Mouse (Mus musculus) heart, postnatal 4 days (tissue): ENCODE data around the gene Efcab9. TPM values are rescaled to one million over a fixed set of nuclear protein-coding genes. Genes with fewer than 3 reads are reported as not detected.

Experiments used
- DNase-seq: peaks from one replicate; pipeline ENCODE4 v3.0.0; 2021
- total RNA-seq, 2 experiments: library from RNA; stranded (reverse); gene quantifications; 2 replicates each; pipeline ENCODE4 v1.2.3; 2021

Efcab9 gene
- total RNA-seq: under 1 TPM in 1 of 2 experiments, not detected in 1; 0.47 TPM

DNA sequence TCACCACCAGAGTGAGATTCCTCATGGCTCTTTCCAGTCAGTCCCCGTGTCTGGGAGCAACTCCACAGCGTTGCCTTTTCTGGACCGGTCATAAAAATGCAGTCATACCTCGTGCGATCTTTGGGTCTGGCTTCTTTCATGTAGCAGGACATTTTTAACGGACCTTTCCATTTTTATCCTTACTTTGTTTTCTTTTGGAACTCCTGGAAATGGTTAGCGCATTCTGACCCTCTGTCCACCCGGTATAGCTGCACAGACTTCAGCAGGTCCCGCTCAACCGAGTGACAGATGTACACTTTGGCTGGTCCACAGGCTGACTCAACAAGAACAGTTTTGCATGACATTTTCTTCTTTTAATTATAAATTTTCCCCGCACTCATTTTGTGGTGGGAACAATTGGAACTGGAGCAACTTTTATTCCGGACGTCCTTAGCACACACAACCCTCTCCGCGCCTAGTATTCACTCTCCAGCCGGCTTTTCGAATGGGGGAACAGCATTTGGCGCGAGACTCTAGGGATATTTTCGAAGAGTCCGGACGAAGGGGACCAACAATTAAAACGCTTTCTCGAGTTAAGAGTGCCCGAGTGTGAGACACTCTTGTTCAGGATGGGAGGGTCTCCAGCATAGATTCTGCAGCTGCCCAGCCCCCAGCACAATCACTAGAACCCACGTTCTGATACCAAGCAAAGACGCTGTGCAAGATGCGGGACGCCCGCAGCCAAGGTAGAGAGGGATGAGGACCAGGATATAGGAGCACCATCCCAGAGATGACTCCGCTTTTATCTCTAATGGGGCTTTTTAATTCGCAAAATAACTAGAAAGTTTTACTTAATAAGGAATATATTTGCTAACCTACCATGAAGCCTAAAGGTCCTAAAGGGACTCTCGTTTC is at the start of gene Efcab9:
Gene Efcab9, minus strand, starts transcription at position 211 of the 894 bp plus-strand sequence.
- DNase-seq: no peak

DNA sequence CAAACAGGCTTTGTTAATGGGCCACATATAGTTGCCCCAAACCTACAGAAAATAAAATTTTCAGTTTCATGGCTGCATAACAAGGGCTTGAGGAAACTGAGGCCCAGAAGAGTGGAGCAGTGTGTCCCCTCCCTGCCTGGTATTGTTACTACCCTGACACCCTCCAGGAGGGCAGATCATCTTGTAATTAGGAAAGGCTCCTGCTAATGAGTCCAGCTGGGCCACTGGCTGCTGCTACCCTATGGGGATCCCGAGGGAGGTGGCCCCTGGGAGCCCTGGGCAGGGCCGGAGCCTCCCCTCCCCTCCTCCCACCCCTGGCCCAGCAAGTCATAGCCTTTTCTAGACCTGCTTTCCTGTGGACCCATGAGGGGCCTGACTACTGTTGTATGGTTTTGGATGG is 49.1 kb upstream of the Efcab9 start:
- no peak for DNase-seq

DNA sequence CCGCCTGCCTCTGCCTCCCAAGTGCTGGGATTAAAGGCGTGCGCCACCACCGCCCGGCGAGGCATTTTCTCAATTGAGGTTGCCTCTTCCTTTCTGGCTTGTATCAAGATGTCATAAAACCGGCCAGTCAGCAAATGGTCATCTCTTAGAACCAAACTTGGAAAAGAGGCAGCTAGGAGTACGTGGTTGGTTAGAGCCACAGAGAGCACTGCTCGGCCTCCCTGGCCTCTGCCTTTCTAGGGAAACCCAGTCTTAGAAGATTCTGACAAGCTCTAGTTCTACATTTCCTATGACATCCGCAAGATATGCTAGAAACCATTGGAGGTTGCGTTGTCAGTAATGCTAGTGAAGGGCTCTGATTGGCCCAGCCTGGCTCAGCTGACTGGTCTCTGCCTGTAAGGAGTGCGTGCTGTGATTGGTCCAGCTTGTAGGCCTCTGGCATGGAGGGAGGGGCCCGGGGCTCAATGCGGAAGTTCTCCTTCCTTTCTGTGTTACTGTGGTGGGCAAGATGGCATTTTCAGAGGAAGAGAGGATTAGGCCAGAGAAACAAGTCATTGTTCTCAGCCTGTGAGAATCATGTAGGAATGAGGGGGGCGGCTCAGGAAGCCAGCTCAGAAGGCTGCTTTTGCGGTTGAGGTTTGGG is 48.5 kb upstream of the Efcab9 start:
- peak; percentile 58 for DNase-seq

DNA sequence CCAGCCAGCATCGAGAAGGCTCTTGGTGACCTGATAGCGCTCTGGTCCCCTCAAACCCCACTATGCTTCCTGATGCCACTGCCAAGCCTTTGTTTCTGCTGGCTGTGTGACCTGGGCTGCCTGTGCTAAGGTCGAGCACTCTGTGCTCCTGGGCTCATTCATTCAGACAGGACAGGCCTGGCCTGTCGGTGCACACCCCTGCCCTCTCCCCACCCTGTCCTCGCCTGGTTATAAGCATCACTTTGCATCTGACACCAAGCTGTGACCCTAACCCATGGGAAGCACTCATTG is 44.8 kb upstream of the Efcab9 start:
- no peak for DNase-seq

DNA sequence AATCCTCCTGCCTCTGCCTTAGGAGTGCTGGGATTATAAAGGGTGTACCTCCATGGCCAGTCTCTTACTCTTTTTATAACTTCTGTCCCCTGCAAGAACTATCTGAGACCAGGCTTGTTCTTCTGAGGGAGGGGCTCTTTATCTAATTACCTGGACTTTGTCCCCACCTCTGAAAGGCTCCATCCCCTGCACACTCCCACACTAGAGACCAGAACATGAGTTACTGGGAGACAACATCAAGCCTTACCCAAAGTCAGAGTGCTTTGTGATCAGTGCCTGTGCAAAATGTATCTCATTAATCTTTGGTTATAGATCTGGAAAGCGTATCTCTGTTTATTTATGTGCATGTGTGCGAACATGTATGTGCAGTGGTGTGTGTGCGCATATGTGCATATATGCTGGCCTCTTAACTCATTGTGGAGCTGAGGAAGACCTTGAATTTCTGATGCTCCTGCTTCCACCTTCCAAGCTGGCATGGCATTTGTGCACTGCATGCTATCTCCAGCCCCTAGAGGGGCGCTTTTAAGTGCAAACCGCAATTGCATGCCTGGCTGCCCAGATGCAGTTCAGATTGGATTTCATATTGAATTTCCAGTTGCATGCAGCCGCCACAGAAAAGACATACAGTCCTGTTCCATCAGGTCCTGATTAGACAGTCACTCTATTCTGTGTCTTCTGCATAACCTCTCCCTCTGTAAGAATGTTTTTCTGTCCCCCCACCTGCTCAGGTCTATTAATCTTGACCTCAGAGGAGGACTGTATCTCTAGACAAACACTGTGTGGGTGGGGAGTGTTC is 44.3 kb upstream of the Efcab9 start:
- DNase-seq: no peak

DNA sequence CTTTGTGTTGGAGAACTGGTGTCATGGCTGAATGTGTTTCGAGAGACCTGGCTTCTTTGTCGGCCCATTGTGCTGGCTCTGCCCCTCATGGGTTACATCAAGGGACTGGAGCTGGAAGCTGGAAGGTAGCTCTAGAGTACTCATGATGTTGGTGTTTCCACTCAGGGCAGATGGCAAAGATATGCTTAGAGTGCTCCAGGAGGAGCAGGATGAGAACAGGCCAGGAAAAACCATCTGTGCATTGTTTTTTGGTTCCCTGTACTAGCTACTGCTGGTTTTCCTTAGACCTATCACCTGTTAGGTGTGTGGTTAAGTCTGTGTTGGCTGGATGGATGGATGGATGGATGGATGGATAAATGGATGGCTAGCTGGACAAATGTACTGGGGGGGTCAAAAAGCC is 41.8 kb upstream of the Efcab9 start:
- DNase-seq: no peak

DNA sequence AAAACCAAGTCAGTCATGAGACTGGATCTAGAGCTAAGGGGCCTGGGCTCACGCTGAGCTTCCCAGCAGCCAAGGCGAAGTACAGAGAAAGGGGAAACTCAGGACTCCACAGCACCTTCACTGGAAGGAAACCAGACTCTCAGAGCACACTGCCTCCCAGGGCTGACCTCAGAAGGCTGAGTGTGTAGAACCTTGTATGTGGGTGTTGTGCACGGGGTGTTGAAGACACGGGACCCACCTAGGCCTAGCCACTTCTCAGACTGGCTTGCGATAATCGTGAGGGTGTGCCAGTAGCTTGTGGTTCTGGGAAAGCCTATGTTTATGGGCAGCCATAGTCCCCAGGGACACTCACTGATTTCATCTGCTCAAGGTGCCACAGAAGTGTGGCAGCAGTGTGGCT is 39.2 kb upstream of the Efcab9 start:
- DNase-seq: no peak

DNA sequence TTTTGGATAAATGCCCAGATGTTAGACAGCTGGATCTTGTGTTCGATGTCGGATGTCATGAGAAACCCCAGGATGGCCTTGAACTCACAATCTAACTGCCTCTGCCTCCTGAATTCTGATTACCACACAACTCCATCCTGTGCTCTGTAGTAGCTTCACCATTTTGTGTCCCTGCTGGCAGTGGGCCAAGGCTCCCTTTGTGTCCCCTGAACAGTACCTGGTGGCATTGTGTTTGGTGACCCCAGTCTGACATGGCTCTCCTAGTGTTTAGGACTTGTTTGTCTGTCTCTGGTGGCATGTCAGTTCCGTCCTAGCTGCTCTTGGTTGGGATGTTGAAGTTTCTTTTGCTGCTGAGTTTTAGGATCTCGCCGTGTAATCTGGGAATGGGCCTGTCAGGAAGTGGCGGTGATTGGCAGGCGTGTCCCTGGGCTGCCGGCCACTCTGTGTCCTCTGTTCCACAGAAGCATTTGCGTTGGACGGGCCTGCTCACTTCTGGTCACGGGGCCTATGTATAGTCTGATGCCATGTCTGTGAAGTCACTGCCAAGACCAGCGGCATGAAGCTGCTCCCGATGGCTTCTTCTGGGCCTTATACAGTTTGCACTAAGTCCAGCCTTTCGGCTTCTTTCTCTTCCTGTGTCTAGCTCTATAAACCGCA is 36.9 kb upstream of the Efcab9 start:
- DNase-seq: peak; percentile 37

DNA sequence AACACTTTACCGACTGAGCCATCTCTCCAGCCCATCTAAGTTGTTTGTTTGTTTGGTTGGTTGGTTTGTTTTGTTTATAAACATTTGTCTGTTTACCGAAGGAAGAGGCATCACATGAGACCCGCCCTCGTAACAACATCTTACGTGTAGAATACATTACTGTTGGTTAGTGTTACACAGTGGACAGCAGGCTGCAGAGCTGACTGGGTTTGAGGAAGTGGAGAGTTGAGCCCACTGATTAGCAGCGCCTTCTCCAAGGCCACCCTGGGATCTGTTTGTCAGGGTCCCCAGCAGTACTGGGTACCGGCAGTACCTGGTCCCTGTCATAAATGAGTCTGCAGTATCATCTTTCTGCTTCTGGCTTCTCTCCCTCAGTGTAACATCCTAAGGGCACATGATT is 36.2 kb upstream of the Efcab9 start:
- DNase-seq: no peak

DNA sequence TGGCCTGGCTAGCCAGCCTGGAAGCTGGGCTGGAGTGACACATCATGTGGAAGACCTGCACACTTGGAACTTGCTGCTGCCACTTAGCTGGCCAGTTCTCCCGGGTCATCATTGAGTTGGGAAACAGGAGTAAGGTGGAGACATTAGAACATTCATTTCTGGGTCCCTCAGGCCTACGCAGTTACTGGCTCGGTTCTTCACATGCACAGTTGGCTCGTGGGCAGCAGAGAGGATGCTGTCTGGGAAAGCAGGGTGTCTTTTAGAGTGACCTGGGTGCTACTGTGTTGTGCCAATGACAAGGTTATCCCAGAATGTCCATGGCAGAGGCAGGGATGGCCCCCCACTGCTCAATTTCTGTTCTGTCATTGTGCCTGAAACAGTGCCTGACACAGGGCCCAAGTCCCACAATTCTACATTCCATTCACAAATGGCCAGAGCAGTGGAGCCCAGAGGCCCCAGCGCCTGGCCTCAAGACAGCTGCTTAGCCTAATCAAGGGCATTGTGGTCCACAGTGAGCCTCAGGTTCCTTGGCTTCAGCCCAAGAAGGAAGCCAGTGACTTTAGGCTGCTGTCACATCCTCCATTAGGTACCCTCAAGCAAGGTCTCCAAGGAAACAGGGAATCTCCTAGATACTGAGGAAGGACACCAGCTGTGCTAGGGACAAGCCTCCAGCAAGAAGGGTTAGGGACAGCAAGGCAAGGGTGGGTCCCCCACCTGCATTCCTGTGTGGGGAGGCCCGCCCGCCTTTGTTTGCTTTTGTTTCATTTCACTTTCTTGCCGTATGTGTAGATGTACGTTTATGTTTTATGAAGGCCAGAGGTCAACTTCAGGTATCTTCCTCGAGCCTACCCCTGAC is 35.3 kb upstream of the Efcab9 start:
- DNase-seq: no peak

DNA sequence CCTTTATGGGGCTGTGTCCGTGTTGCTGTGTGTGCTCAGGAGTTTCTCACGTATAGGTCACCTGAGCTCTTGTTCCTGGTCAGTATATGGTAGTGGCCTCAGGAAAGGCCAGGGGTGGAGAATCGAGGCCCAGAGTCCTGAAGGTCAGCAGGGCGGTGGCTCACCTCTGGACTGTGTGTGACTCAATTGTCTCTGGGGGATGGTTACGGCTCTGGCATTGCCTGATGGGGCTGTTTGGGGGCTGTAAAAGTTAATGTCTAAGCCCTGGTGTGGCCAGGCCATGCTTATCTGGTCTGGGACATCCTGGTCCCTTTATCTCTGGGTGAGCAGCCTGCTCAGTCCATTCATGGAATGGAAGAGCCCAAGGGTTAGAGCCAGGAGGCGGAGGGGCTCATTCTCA is 34.3 kb upstream of the Efcab9 start:
- no peak for DNase-seq

DNA sequence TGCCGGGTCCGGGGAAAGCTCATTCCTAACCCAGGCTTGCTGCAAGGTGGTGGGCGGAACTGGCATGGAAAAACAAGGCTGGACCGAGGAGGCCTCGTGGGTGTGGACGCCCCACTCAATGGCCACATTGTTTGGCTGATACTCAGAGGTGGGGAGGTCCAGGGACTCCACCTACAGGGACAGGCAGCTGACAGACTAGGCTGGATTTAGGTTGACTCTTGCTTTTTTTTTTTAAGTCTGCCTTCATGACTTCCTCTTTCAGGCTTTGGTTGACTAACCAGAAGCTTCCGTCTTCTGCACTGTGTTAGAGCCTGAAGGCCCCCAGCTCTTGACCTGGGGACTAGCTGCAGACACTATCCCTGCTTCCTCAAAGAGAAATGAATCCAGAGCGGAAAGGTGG is 33.2 kb upstream of the Efcab9 start:
- peak; percentile 43 for DNase-seq

DNA sequence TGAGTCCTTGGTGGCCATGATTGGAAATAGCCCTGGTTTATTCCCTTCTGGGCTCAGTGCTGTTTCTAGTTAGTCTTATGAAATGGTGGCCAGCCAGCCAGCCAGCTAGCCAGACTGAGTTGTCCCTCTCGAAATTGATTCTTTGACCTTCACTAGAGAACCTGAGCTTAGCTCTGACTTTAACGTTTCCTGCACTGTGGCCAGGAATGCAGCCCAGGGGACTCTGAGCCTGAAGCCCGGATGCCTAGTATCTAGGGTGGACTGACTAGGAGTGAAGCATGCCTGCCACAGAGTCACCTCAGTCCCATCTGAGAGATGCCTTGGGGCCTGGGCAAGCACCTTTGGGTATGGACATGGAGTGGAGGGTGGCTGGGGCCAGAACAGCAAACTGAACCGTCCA is 32.7 kb upstream of the Efcab9 start:
- no peak for DNase-seq

DNA sequence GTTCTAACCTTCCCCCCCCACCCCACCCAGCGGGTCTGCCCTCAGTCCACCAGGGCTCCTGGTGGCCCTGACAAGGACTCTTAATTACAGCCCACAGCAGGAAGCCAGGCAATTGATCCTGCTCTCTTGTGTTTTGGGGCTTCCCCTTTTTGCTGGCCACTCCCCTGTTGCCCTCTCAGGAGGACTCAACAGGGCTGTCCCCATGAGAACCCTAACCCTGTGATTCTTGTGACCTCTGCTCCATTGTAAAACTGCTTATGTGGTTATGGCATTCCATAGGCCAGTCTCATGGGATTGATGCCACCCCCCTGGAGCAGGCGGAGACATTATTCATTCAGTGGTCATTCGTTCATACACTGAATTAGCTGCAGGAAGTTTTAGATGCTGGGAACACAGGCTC is 31.8 kb upstream of the Efcab9 start:
- DNase-seq: no peak

DNA sequence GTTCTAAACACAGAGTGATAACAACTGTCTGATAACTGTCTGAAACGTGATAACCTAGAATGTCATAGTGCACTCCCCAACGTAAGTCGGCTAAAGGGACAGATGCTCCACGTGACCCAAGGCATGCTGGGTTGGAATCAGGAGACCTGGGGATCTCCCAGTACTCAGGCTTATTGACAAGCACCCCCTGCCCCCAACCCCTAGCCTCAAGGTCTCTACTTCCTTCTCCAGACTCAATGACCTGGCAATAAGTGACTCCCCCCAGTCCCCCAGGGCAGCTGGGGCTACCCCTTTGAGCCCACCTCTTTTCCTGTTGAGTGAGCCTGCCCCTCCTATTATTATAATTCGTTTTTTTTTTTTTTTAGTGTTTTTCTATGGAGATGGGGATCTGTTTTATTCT is 30.8 kb upstream of the Efcab9 start:
- no peak for DNase-seq

DNA sequence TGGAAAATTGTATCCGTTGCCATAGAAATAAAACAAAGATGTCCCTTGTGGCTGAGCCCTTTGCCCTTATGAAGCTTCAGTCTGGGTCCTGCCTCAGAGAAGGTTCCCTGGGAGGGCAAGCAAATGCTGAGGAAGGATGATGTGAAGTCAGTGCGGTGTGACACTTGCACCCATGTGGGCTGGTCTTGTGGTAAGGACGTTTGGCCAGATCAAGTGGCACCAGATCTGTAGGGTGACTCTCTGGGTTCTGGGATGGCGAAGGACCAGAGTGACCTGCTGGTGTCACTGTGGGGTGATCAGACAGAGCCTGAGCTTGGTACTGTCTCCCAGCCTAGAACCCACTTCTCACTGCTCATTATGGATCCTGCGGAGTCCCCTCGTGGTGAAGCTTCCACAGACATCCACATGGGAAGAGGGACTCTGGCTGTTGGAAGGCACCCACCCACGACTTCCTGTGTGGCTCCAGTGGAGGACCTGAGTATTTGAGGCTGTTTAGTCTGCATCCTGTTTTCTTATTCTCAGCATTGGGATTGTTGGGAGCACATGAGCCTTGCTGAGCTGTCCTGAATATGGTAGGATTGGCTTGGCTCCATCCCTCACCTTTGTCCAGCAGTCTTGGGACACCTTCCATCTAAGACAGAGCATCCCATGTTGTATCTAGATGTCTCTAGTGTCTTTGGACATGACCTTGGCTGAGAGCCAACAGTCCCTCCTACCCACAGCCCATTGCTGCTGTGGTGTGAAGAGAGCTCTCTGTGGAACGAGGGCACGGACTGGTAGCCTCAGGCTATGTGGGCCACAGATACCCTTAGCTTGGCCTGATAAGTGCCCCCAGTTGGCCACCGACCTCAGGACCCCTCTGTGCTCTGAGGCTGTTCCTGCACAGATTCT is 29.8 kb upstream of the Efcab9 start:
- DNase-seq: no peak

DNA sequence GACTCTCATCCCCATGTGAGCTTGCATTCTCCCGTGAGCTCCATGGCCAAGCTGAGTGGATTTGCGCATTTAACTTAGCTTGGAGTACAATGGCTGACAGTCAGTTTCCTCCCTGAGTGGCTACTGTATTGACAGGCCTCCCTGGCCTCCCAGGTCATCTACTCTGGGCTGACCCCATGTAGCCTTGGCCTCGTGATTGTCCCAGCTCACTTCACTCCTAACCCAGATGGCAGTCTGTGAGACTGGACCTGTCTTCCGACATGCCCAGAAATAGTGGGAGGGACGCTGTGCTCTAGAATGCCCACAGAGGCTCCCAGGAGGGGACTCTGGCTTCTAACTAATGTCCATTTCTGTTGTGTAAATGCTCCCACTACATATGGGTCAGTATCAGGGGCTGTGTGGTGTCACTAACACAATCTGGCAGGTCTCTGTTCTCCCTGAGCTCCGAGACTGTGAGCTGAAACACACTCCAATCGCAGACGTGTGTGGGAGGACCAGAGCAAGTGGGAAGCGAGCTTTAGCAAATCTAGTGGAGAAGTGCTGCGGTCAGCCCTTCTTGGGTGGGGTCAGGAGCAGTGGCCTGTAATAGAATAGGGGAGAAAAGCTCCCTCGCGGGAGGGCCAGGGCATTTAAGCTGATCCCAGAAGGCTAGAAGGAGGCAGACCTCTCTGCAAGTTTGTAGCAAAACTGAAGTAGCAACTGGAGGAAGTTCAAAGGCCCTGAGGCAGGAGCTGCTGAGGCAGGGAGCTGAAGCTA is 28.3 kb upstream of the Efcab9 start:
- no peak for DNase-seq

DNA sequence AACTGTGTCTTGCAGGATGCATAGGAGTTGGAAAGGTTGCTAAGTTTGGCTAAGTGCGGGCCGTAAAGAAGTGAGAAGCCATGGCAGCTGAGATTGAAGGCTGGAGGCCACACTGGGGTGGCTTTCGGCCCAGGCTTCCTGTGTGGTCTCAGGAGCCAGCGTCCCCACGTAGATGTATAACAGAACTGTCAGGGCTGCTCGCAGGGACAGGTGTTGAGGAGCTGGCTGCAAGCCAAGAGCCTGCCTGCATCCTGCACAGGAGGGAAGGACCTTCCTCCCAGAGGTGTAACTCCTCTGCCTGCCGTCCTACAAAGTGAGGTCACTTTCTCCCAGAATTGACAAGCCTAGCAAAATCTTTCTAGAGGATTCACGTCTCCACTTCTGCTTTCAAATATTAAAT is 26.8 kb upstream of the Efcab9 start:
- DNase-seq: peak; percentile 42

DNA sequence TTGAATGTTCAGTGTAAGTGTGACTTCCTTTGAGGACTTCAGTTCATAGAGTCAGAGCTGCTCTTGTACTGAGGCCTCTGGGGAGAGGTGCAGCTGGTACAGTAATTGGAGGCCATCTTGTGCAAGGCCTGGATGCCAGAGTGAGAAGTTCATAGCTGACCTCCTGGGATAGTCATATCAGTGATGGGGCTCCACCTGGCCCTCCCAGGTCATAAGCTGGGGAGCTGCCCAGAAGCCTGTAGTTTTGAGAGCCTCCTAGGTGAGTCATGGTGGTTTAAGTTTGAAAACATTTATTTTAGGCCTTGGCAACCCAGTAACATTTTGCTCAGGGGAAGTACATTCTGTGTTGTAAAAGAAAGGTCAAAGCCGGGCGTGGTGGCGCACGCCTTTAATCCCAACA is 26.1 kb upstream of the Efcab9 start:
- no peak for DNase-seq

DNA sequence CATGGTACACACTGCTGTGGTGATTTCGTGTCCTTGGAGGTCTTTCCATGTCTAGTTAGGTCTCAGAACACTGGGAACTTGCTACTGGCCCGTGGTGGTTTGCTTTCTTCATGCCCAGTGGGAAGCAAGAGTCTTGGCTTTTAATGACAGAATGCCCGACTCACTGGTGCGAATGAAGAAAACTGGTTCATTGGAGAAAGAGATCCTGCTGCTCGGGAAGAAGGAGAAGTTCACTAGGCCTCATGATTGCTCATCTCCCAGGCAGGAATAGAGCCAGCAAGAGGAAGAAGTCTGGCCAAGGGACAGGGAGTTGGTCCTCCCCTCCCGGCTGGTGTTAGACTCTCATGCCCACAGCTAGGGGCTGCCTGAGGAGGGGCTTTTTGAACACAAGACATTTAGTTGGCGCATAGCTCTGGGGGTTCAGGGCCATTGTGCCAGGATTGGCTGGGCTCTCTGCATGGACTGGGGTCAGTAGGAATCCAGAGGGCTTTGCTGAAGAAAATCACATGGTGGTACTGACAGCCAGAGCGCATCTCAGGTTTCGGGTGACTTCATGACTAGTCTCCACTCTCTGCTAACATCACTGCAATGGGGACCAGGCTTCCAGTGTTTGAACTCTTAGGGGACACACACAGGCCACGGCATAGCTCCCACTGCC is 24.6 kb upstream of the Efcab9 start:
- no peak for DNase-seq
